Mouse (Mus musculus) urinary bladder, adult 2 months (tissue): ENCODE data around the gene Tmem30c. TPM values are rescaled to one million over a fixed set of nuclear protein-coding genes. Genes with fewer than 3 reads are reported as not detected.

Experiments used
- DNase-seq: peaks from one replicate; pipeline ENCODE4 v3.0.0; 2022; ENCODE audit warnings: low spot score
- polyA plus RNA-seq: library from polyadenylated mRNA; depleted of rRNA; stranded (reverse); fragments of >200 nt; gene quantifications from 2 replicates; pipeline ENCODE4 v1.2.3, GENCODE M21; 2012

Gene Tmem30c
- polyA plus RNA-seq, 1 experiment: 0.07 TPM

GRCm38 (mm10) chr16:57295216-57295934, 2.7 kb upstream of the Tmem30c start:
- DNase-seq: no peak

- no peak for DNase-seq
These were observed 369 bp downstream of the Tmem30c start for GRCm38 (mm10) chr16:57292296-57292695.

GRCm38 (mm10) chr16:57291696-57292095, 969 bp downstream of the Tmem30c start:
- no peak for DNase-seq

GRCm38 (mm10) chr16:57281417-57281816, 11.2 kb downstream of the Tmem30c start:
- DNase-seq: no peak

- DNase-seq: no peak
These were observed 12.1 kb downstream of the Tmem30c start for GRCm38 (mm10) chr16:57280221-57281217.

GRCm38 (mm10) chr16:57278976-57279626, 13.6 kb downstream of the Tmem30c start:
- DNase-seq: no peak

- DNase-seq: no peak
These were observed 22.9 kb downstream of the Tmem30c start for GRCm38 (mm10) chr16:57269751-57270150.

- no peak for DNase-seq
These were observed 24.4 kb downstream of the Tmem30c start for GRCm38 (mm10) chr16:57268058-57268841.

GRCm38 (mm10) chr16:57267068-57267467, 25.6 kb downstream of the Tmem30c start:
- DNase-seq: no peak

GRCm38 (mm10) chr16:57260152-57260551, 32.5 kb downstream of the Tmem30c start:
- no peak for DNase-seq

- DNase-seq: no peak
These were observed 33.1 kb downstream of the Tmem30c start for GRCm38 (mm10) chr16:57259356-57260083.

GRCm38 (mm10) chr16:57251589-57252421, 40.9 kb downstream of the Tmem30c start:
- no peak for DNase-seq

- no peak for DNase-seq
These were observed 41.7 kb downstream of the Tmem30c start for GRCm38 (mm10) chr16:57250991-57251390.

GRCm38 (mm10) chr16:57247464-57247863, 45.2 kb downstream of the Tmem30c start:
- no peak for DNase-seq

- no peak for DNase-seq
These were observed 46.1 kb downstream of the Tmem30c start for GRCm38 (mm10) chr16:57246596-57246995.

- DNase-seq: peak; percentile 51
These were observed 48.8 kb downstream of the Tmem30c start for GRCm38 (mm10) chr16:57243858-57244248.

GRCm38 (mm10) chr16:57243205-57243857, 49.3 kb downstream of the Tmem30c start:
- no peak for DNase-seq

GRCm38 (mm10) chr16:57242857-57243204, 49.8 kb downstream of the Tmem30c start:
- no peak for DNase-seq

GRCm38 (mm10) chr16:57235871-57236510, 56.7 kb downstream of the Tmem30c start:
- DNase-seq: no peak
